Mouse (Mus musculus): ENCODE data around the gene Tmem94. TPM values are rescaled to one million over a fixed set of nuclear protein-coding genes. Genes with fewer than 3 reads are reported as not detected.

Tmem94 gene
- polyA plus RNA-seq, 1 experiment from 2014 or later = 25.6 TPM

- ATAC-seq = no peak
- H3K4me2 ChIP-seq (ENCODE audit: low read length) = no peak overlapping the region
- peaks cover 21% of the 10 kb centered on the region for H3K4me1 ChIP-seq (ENCODE audit: control insufficient read depth, insufficient read depth, low read length)
- no peak overlapping the region for H3K9ac ChIP-seq (ENCODE audit: low read depth, low read length)
- H3K27me3 ChIP-seq (ENCODE audit: control insufficient read depth, insufficient read depth, low read depth, low read length) = no peaks in the 10 kb centered on the region
- no peak overlapping the region for H3K27ac ChIP-seq (ENCODE audit: low read length)
- H3K4me3 ChIP-seq (ENCODE audit: low read depth, low read length) = no peak overlapping the region
- peaks cover 13% of the 10 kb centered on the region; the same call in 1 of the 2 replicates for H3K36me3 ChIP-seq (ENCODE audit: control insufficient read depth, insufficient read depth, low read length)
- 87% methylated on average over 5 of the region's 5 CpGs for WGBS
- H3K9me3 ChIP-seq (replicated peaks; ENCODE audit: control insufficient read depth, low read length, poor library complexity, severe bottlenecking) = no peaks in the 10 kb centered on the region
Measured at GRCm38 (mm10) chr11:115817331-115817730, 52.1 kb downstream of the Tmem94 start.

GRCm38 (mm10) chr11:115819915-115820623, 54.8 kb downstream of the Tmem94 start:
- Histone ChIP-seq H3K4me1 (ENCODE audit: control insufficient read depth, insufficient read depth, low read length) (peaks cover 21% of the 10 kb centered on the region; the same call in 1 of the 2 replicates), H3K4me3 (ENCODE audit: low read depth, low read length) (no peak overlapping the region), H3K27ac (ENCODE audit: low read length) (no peak overlapping the region), H3K27me3 (ENCODE audit: control insufficient read depth, insufficient read depth, low read depth, low read length) (peaks cover 16% of the 10 kb centered on the region), H3K9ac (ENCODE audit: low read depth, low read length) (no peak overlapping the region), H3K36me3 (ENCODE audit: control insufficient read depth, insufficient read depth, low read length) (peaks cover 17% of the 10 kb centered on the region; the same call in 1 of the 2 replicates), H3K4me2 (ENCODE audit: low read length) (no peak overlapping the region), H3K9me3 (replicated peaks; ENCODE audit: control insufficient read depth, low read length, poor library complexity, severe bottlenecking) (no peaks in the 10 kb centered on the region)
- ATAC-seq = no peak
- WGBS = 87% methylated on average over 16 of the region's 16 CpGs

GRCm38 (mm10) chr11:115821001-115821400, 55.8 kb downstream of the Tmem94 start:
- H3K4me1 ChIP-seq (ENCODE audit: control insufficient read depth, insufficient read depth, low read length) = peaks cover 13% of the 10 kb centered on the region; the same call in 1 of the 2 replicates
- no peak overlapping the region for H3K4me2 ChIP-seq (ENCODE audit: low read length)
- peaks cover 24% of the 10 kb centered on the region for H3K27me3 ChIP-seq (ENCODE audit: control insufficient read depth, insufficient read depth, low read depth, low read length)
- no peaks in the 10 kb centered on the region for H3K9me3 ChIP-seq (replicated peaks; ENCODE audit: control insufficient read depth, low read length, poor library complexity, severe bottlenecking)
- 91% methylated on average over 4 of the region's 4 CpGs for WGBS
- H3K36me3 ChIP-seq (ENCODE audit: control insufficient read depth, insufficient read depth, low read length) = peaks cover 17% of the 10 kb centered on the region; the same call in 1 of the 2 replicates
- no peak overlapping the region for H3K9ac ChIP-seq (ENCODE audit: low read depth, low read length)
- ATAC-seq = no peak
- H3K4me3 ChIP-seq (ENCODE audit: low read depth, low read length) = no peak overlapping the region
- no peak overlapping the region for H3K27ac ChIP-seq (ENCODE audit: low read length)

- peaks cover 11% of the 10 kb centered on the region; the same call in 1 of the 2 replicates for H3K4me1 ChIP-seq (ENCODE audit: control insufficient read depth, insufficient read depth, low read length)
- H3K27ac ChIP-seq (ENCODE audit: low read length) = no peak within 1 kb of the TSS
- peak within 1 kb of the TSS; percentile 57 for H3K4me3 ChIP-seq (ENCODE audit: low read depth, low read length)
- peak within 1 kb of the TSS; percentile 93 for H3K4me2 ChIP-seq (ENCODE audit: low read length)
- under 1% methylated on average over 87 of the region's 87 CpGs for whole genome bisulfite sequencing
- H3K9ac ChIP-seq (ENCODE audit: low read depth, low read length) = peak within 1 kb of the TSS; percentile 56
- no peaks in the 10 kb centered on the region for H3K9me3 ChIP-seq (replicated peaks; ENCODE audit: control insufficient read depth, low read length, poor library complexity, severe bottlenecking)
- peaks cover 17% of the 10 kb centered on the region; the same call in 1 of the 2 replicates for H3K36me3 ChIP-seq (ENCODE audit: control insufficient read depth, insufficient read depth, low read length)
- peaks cover 33% of the 10 kb centered on the region for H3K27me3 ChIP-seq (ENCODE audit: control insufficient read depth, insufficient read depth, low read depth, low read length)
- peak; percentile 81 for ATAC-seq
Measured at GRCm38 (mm10) chr11:115823774-115824740, 58.8 kb downstream of the Tmem94 start, which contains the start of gene Llgl2. Llgl2 (plus strand) TSS chr11:115824049.

GRCm38 (mm10) chr11:115824813-115825212, 59.6 kb downstream of the Tmem94 start:
- Histone ChIP-seq H3K9me3 (replicated peaks; ENCODE audit: control insufficient read depth, low read length, poor library complexity, severe bottlenecking) (no peaks in the 10 kb centered on the region), H3K27me3 (ENCODE audit: control insufficient read depth, insufficient read depth, low read depth, low read length) (peaks cover 33% of the 10 kb centered on the region), H3K4me2 (ENCODE audit: low read length) (no peak overlapping the region; the same call in 1 of the 2 replicates), H3K27ac (ENCODE audit: low read length) (no peak overlapping the region), H3K9ac (ENCODE audit: low read depth, low read length) (no peak overlapping the region), H3K4me3 (ENCODE audit: low read depth, low read length) (no peak overlapping the region), H3K36me3 (ENCODE audit: control insufficient read depth, insufficient read depth, low read length) (peaks cover 17% of the 10 kb centered on the region; the same call in 1 of the 2 replicates), H3K4me1 (ENCODE audit: control insufficient read depth, insufficient read depth, low read length) (peaks cover 11% of the 10 kb centered on the region; the same call in 1 of the 2 replicates)
- 20% methylated on average over 11 of the region's 11 CpGs for WGBS
- no peak for ATAC-seq

- Histone ChIP-seq H3K36me3 (ENCODE audit: control insufficient read depth, insufficient read depth, low read length) (0 out of 2 replicates have a peak, but pooled peaks cover 6% of the 10 kb centered on the region), H3K9me3 (replicated peaks; ENCODE audit: control insufficient read depth, low read length, poor library complexity, severe bottlenecking) (no peaks in the 10 kb centered on the region), H3K27ac (ENCODE audit: low read length) (no peak overlapping the region), H3K4me1 (ENCODE audit: control insufficient read depth, insufficient read depth, low read length) (peaks cover 11% of the 10 kb centered on the region; the same call in 1 of the 2 replicates), H3K4me3 (ENCODE audit: low read depth, low read length) (no peak overlapping the region), H3K27me3 (ENCODE audit: control insufficient read depth, insufficient read depth, low read depth, low read length) (peaks cover 37% of the 10 kb centered on the region), H3K9ac (ENCODE audit: low read depth, low read length) (no peak overlapping the region), H3K4me2 (ENCODE audit: low read length) (no peak overlapping the region)
- ATAC-seq = no peak
- 53% methylated on average over 5 of the region's 5 CpGs for WGBS
Measured at GRCm38 (mm10) chr11:115826487-115826886, 61.3 kb downstream of the Tmem94 start.

GRCm38 (mm10) chr11:115827624-115828023, 62.4 kb downstream of the Tmem94 start:
- 0 out of 2 replicates have a peak, but pooled peaks cover under 1% of the 10 kb centered on the region for H3K36me3 ChIP-seq (ENCODE audit: control insufficient read depth, insufficient read depth, low read length)
- WGBS = 88% methylated on average over 6 of the region's 6 CpGs
- no peaks in the 10 kb centered on the region for H3K9me3 ChIP-seq (replicated peaks; ENCODE audit: control insufficient read depth, low read length, poor library complexity, severe bottlenecking)
- H3K4me1 ChIP-seq (ENCODE audit: control insufficient read depth, insufficient read depth, low read length) = peaks cover 11% of the 10 kb centered on the region; the same call in 1 of the 2 replicates
- ATAC-seq = no peak
- no peak overlapping the region for H3K4me2 ChIP-seq (ENCODE audit: low read length)
- H3K27ac ChIP-seq (ENCODE audit: low read length) = no peak overlapping the region
- H3K4me3 ChIP-seq (ENCODE audit: low read depth, low read length) = no peak overlapping the region
- no peak overlapping the region for H3K9ac ChIP-seq (ENCODE audit: low read depth, low read length)
- H3K27me3 ChIP-seq (ENCODE audit: control insufficient read depth, insufficient read depth, low read depth, low read length) = peaks cover 40% of the 10 kb centered on the region

GRCm38 (mm10) chr11:115829036-115829435, 63.8 kb downstream of the Tmem94 start:
- Histone ChIP-seq H3K4me3 (ENCODE audit: low read depth, low read length) (no peak overlapping the region), H3K36me3 (ENCODE audit: control insufficient read depth, insufficient read depth, low read length) (no peaks in the 10 kb centered on the region), H3K27me3 (ENCODE audit: control insufficient read depth, insufficient read depth, low read depth, low read length) (peaks cover 34% of the 10 kb centered on the region), H3K27ac (ENCODE audit: low read length) (no peak overlapping the region), H3K4me2 (ENCODE audit: low read length) (no peak overlapping the region), H3K9me3 (replicated peaks; ENCODE audit: control insufficient read depth, low read length, poor library complexity, severe bottlenecking) (no peaks in the 10 kb centered on the region), H3K9ac (ENCODE audit: low read depth, low read length) (no peak overlapping the region), H3K4me1 (ENCODE audit: control insufficient read depth, insufficient read depth, low read length) (peaks cover 6% of the 10 kb centered on the region; the same call in 1 of the 2 replicates)
- 69% methylated on average over 4 of the region's 4 CpGs for WGBS
- no peak for ATAC-seq
